Mouse (Mus musculus): ENCODE data around the gene Slitrk5. TPM values are rescaled to one million over a fixed set of nuclear protein-coding genes. Genes with fewer than 3 reads are reported as not detected.

Slitrk5 gene
- not detected for total RNA-seq (2023)

GRCm38 (mm10) chr14:111674664-111675147 is at the start of gene Slitrk5:
Gene Slitrk5 (plus strand): TSS chr14:111675097.

